Mouse (Mus musculus): Measurements from ENCODE around the gene Arglu1.

Arglu1 gene

DNA sequence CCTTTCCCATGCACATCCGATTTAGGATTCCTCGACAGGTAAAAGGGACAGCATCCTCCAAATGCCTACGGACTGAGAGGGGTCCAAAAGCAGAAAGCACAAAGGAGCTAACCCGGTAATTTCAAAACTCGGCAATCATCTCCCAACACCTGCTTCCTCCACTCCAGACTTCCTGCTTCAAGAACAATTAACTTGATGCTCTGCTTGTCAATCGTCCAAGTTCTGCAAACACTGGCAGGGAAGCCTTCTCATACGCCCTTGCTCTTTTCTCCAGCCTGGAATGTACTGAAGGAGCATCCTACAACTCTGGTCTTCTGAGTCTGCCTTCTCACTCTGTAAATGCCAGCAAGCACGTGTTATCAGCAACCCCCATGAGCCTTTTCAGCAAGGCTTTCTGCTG is 66.8 kb downstream of the Arglu1 start:
- in situ Hi-C loops (cut with MboI; ENCODE audit: unreplicated experiment in 2 of 2): no loop called here

DNA sequence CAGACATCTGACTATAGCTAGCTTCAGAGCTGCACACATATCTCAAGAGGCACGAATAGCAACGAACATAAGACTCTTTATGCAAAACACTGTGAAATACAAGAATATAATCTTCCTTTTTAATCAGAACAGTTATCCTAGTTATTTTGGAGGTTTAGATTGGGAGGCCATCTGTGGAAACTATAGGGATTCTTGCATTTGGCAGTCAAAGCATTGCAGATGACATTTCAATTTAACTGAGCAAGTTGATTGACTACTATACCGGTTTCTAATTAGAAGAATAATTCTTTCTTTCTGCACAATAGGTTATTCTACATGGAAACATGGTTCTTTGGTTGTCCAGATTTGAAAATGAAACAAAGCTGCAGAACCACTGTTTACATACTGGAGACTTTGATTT is 67.8 kb downstream of the Arglu1 start:
- in situ Hi-C loops (cut with MboI; ENCODE audit: unreplicated experiment in 2 of 2): no loop called here

DNA sequence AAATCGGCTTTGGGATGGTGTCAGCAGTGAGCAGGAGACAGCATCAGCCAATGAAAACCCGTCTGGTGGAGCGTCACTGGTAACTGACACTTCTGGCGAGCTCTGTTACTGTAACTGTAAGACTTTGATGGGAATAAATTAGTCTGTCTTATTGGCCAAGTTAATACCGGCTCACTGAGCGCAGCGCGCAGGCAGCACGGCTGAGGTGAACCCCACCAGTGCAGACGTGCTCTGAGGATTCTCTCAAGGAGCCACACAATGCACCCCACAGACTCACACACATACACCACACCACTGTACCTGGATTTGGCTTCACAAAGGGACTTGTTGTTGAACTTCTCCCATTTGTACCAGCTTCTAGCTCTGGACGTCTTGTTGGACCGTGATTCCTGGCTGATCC is 68.3 kb downstream of the Arglu1 start:
- in situ Hi-C loops (cut with MboI; ENCODE audit: unreplicated experiment in 2 of 2): no loop called here

DNA sequence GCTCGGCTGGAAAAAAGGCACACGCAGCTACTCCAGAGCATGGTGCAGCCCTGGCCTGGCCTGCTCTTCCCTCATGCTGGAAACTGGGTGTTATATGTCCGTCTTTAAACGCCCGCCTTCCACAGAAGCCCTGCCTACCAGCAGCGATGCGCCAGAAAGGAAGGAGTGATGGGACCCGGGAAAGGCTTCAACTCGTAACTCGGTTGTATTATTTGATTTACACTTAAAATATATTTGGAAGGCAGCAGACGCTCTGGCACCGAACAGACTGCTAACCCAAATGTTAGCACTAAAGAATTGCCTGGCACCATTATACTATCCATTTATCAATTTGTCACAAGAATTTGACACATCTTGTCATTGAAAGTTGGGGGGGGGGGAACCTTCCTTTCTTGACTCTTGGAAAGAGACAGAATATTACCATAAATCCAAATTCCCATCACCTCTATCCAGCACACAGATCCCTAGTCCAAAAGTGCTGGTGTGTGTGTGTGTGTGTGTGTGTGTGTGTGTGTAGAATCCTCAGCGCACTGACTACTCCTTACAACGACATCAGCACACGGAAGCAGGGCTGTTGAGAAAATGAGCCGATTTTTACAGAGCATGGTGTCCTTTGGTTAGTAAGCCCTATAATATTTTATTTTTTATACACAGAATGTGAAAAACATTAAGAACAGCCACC is 68.9 kb downstream of the Arglu1 start:
- in situ Hi-C loops (cut with MboI; ENCODE audit: unreplicated experiment in 2 of 2): no loop called here

DNA sequence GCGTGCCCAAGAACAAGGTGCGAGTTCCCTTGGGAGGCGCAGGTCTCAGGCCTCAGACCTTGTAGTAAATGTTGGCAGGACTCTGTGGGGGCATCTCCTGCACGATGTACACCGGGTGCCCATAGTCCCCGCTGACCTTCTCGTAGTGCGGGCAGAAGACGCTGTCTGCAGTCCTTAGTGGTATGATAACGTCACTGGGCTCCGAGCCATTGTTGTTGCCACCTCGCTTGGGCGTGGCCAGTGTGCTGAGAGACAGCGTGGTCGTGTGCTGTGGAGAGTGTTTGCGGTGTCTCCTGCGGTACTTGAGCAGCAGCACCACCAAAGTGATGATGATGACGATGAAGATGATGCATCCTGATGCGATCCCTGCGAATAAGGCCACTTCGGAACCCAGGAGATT is 69.8 kb downstream of the Arglu1 start:
- in situ Hi-C loops (cut with MboI; ENCODE audit: unreplicated experiment in 2 of 2): no loop called here

DNA sequence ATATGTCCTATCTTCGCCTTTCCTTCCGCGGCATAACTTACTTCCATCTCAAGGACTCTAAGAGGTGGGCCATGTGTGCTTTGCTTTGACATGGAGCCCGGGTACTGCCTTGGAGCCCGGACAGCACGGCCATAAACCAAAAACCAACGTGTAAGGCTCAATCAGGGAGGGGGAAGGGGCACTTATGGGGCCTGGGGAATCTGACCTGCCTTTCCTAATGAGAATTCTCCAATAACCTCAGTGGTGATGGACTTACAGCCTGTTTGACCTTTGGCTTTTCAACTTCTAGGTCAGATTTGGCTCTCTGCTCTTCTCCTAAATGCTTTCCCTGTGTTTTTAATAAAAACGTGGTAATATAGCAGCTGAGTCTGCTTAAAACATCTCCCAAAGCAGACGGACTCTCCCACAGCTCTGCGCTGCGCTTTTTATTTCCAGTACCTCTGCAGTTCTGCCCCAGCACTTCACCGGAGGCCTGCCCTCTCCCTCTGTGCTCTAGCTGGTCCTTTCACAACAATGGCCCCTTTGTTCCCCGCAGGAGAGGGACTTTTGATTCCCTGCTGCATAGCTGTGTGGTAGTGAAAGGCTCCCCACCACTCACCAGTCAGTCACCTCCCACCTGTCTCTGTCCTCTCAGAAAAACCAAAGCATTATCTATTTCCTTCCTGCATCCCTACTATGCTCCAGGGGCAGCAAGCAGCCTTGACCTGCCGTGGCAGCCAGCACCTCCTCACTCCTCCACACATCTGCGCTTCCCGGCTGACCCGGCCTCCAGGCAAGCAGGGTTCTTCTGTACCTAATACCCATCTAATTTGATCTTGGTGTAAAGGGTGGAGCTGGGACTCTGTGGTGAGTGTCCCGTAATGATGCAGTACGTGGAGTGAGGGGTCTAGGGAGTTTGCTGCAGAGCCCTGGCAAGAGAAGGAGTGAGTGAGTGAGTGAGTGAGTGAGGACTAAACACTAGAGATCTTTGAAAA is 70.8 kb downstream of the Arglu1 start:
- in situ Hi-C loops (cut with MboI; ENCODE audit: unreplicated experiment in 2 of 2): no loop called here

Data from v-Abl transformed pro-B cells (cell line).